Mouse (Mus musculus) midbrain, embryonic 11.5 days (tissue): ENCODE measurements around the gene Pclo. TPM values are rescaled to one million over a fixed set of nuclear protein-coding genes. Genes with fewer than 3 reads are reported as not detected.
A peak's percentile ranks its signal among the peaks of the same experiment; 100 is the strongest.

Source experiments
- ATAC-seq: fragments of 200-750 bp; cut with Nextera tagmentation; 2 replicates; pipeline ENCODE4 v1.8.0; 2017; ENCODE audit warnings: moderate TSS enrichment, moderate library complexity; ENCODE audit not compliant: low FRiP score
- DNase-seq: peaks from one replicate; pipeline ENCODE4 v3.0.0; 2015; ENCODE audit warnings: low spot score; ENCODE audit errors: missing footprints
- H3K27ac ChIP-seq: fragments of 300-500 bp; sonication (generic); 2 replicates; pipeline ENCODE4 v1.5.1; 2014; ENCODE audit warnings: low read depth, low read length
- H3K27me3 ChIP-seq: fragments of 300-500 bp; sonication (generic); 2 replicates; pipeline ENCODE4 v1.6.1; 2014; ENCODE audit warnings: mild to moderate bottlenecking, low read length, moderate library complexity, mixed read lengths; ENCODE audit not compliant: control insufficient read depth, insufficient read depth
- H3K36me3 ChIP-seq: fragments of 300-500 bp; sonication (generic); 2 replicates; pipeline ENCODE4 v1.6.1; 2014; ENCODE audit warnings: mild to moderate bottlenecking, low read length, moderate library complexity, mixed read lengths; ENCODE audit not compliant: control insufficient read depth, insufficient read depth
- H3K4me1 ChIP-seq: fragments of 300-500 bp; sonication (generic); 2 replicates; pipeline ENCODE4 v1.6.1; 2014; ENCODE audit warnings: low read length; ENCODE audit not compliant: control insufficient read depth, insufficient read depth
- H3K4me2 ChIP-seq: fragments of 300-500 bp; sonication (generic); 2 replicates; pipeline ENCODE4 v1.6.1; 2014; ENCODE audit warnings: mild to moderate bottlenecking, moderate library complexity
- H3K4me3 ChIP-seq: fragments of 300-500 bp; sonication (generic); 2 replicates; pipeline ENCODE4 v1.5.1; 2014; ENCODE audit warnings: low read depth, low read length
- H3K9ac ChIP-seq: fragments of 300-500 bp; sonication (generic); 2 replicates; pipeline ENCODE4 v1.6.1; 2014; ENCODE audit warnings: low read length
- H3K9me3 ChIP-seq: fragments of 300-500 bp; sonication (generic); 2 replicates; pipeline ENCODE4 v1.6.1; 2016; ENCODE audit warnings: low read length; ENCODE audit not compliant: control insufficient read depth
- WGBS: fragments of 180-500 bp; shearing (Covaris S2); extraction: QIAGEN DNeasy Blood & Tissue Kit; methylation state at CpG from one replicate; pipeline ENCODE4 v1.1.7; 2014; 5-methylcytosine and 5-hydroxymethylcytosine counted together
- polyA plus RNA-seq: library from polyadenylated mRNA; unstranded; fragments of >200 nt; fragmentation: Nextera tagmentation; extraction: Ambion mirVana; gene quantifications from 2 replicates; pipeline ENCODE4 v1.2.1, GENCODE M21; 2014

Pclo gene
- polyA plus RNA-seq, 1 experiment from 2014 or later: 2.0 TPM

- H3K4me1 ChIP-seq: no peaks in the 10 kb centered on the region
- H3K9ac ChIP-seq: no peak overlapping the region
- no peaks in the 10 kb centered on the region for H3K9me3 ChIP-seq
- H3K36me3 ChIP-seq: no peaks in the 10 kb centered on the region
- ATAC-seq: no peak
- no peaks in the 10 kb centered on the region for H3K27me3 ChIP-seq
- H3K27ac ChIP-seq: no peak overlapping the region
- no peak overlapping the region for H3K4me3 ChIP-seq
- WGBS: 82% methylated on average over 3 of the region's 3 CpGs
- no peak overlapping the region for H3K4me2 ChIP-seq
- no peak for DNase-seq
These were observed 208.9 kb downstream of the Pclo start for GRCm38 (mm10) chr5:14723576-14723975.

- Histone ChIP-seq H3K9ac (no peak overlapping the region), H3K27me3 (no peaks in the 10 kb centered on the region), H3K36me3 (no peaks in the 10 kb centered on the region), H3K4me3 (no peak overlapping the region), H3K9me3 (no peaks in the 10 kb centered on the region), H3K27ac (no peak overlapping the region), H3K4me2 (no peak overlapping the region), H3K4me1 (no peaks in the 10 kb centered on the region)
- DNase-seq: peak; percentile 2
- 83% methylated on average over 3 of the region's 3 CpGs for WGBS
- no peak for ATAC-seq
These were observed 214.0 kb downstream of the Pclo start for GRCm38 (mm10) chr5:14728676-14729253.

- Histone ChIP-seq H3K27ac (no peak overlapping the region), H3K27me3 (no peaks in the 10 kb centered on the region), H3K4me3 (no peak overlapping the region), H3K4me1 (no peaks in the 10 kb centered on the region), H3K9me3 (no peaks in the 10 kb centered on the region), H3K9ac (no peak overlapping the region), H3K36me3 (no peaks in the 10 kb centered on the region), H3K4me2 (no peak overlapping the region)
- ATAC-seq (no peak), DNase-seq (no peak)
These were observed 236.2 kb downstream of the Pclo start for GRCm38 (mm10) chr5:14750882-14751281.

GRCm38 (mm10) chr5:14766686-14767085 lies 252.0 kb downstream of the Pclo start:
- WGBS: 92% methylated on average over 11 of the region's 11 CpGs
- H3K27ac ChIP-seq: no peak overlapping the region
- DNase-seq (no peak), ATAC-seq (no peak)
- H3K4me3 ChIP-seq: no peak overlapping the region
- H3K4me1 ChIP-seq: no peaks in the 10 kb centered on the region
- no peaks in the 10 kb centered on the region for H3K27me3 ChIP-seq
- no peak overlapping the region for H3K9ac ChIP-seq
- H3K4me2 ChIP-seq: no peak overlapping the region
- H3K36me3 ChIP-seq: no peaks in the 10 kb centered on the region
- no peaks in the 10 kb centered on the region for H3K9me3 ChIP-seq

- H3K4me3 ChIP-seq: no peak overlapping the region
- no peaks in the 10 kb centered on the region for H3K4me1 ChIP-seq
- no peaks in the 10 kb centered on the region for H3K36me3 ChIP-seq
- no peak for DNase-seq
- 33% methylated on average over 1 of the region's 1 CpGs for WGBS
- H3K27me3 ChIP-seq: no peaks in the 10 kb centered on the region
- no peak for ATAC-seq
- H3K9me3 ChIP-seq: no peaks in the 10 kb centered on the region
- H3K27ac ChIP-seq: no peak overlapping the region
- no peak overlapping the region for H3K4me2 ChIP-seq
- H3K9ac ChIP-seq: no peak overlapping the region
These were observed 267.8 kb downstream of the Pclo start for GRCm38 (mm10) chr5:14782362-14783082.

- DNase-seq: no peak
- Histone ChIP-seq H3K4me2 (no peak overlapping the region), H3K27me3 (no peaks in the 10 kb centered on the region), H3K4me3 (no peak overlapping the region), H3K9me3 (no peaks in the 10 kb centered on the region), H3K36me3 (no peaks in the 10 kb centered on the region), H3K9ac (no peak overlapping the region), H3K4me1 (no peaks in the 10 kb centered on the region), H3K27ac (no peak overlapping the region)
- WGBS: 93% methylated on average over 9 of the region's 9 CpGs
- ATAC-seq: no peak
These were observed 279.2 kb downstream of the Pclo start for GRCm38 (mm10) chr5:14793891-14794290.

- H3K36me3 ChIP-seq: no peaks in the 10 kb centered on the region
- no peaks in the 10 kb centered on the region for H3K9me3 ChIP-seq
- no peaks in the 10 kb centered on the region for H3K27me3 ChIP-seq
- H3K27ac ChIP-seq: no peak overlapping the region
- no peak overlapping the region for H3K9ac ChIP-seq
- 6% methylated on average over 6 of the region's 6 CpGs for WGBS
- DNase-seq: peak; percentile 92
- H3K4me3 ChIP-seq: no peak overlapping the region
- no peak overlapping the region for H3K4me2 ChIP-seq
- H3K4me1 ChIP-seq: no peaks in the 10 kb centered on the region
- ATAC-seq: peak; percentile 90
These were observed 292.4 kb downstream of the Pclo start for GRCm38 (mm10) chr5:14807136-14807535.

- no peak overlapping the region for H3K4me2 ChIP-seq
- H3K9ac ChIP-seq: no peak overlapping the region
- H3K27me3 ChIP-seq: no peaks in the 10 kb centered on the region
- ATAC-seq: peak; percentile 77
- DNase-seq: no peak
- H3K9me3 ChIP-seq: no peaks in the 10 kb centered on the region
- WGBS: 42% methylated on average over 3 of the region's 3 CpGs
- no peak overlapping the region for H3K4me3 ChIP-seq
- no peak overlapping the region for H3K27ac ChIP-seq
- H3K36me3 ChIP-seq: no peaks in the 10 kb centered on the region
- peaks cover 9% of the 10 kb centered on the region for H3K4me1 ChIP-seq
These were observed 318.6 kb downstream of the Pclo start for GRCm38 (mm10) chr5:14833165-14833860.
